Mouse (Mus musculus) testis, postnatal 14 days (tissue): ENCODE data around the gene St14.
"Not testable (repeated sequence)": the region's sequence is repeated elsewhere in the genome, so short reads cannot be mapped to it uniquely, and the experiment has no call there.

Source experiments
- DNase-seq: peaks from one replicate; pipeline ENCODE4 v3.0.0; 2021; ENCODE audit warnings: low spot score

Gene St14

GRCm38 (mm10) chr9:31131205-31131968 lies at the start of gene St14:
Gene St14 (minus strand): TSS chr9:31131853.
- DNase-seq: peak; percentile 34

- DNase-seq: no peak
Observed at GRCm38 (mm10) chr9:31177692-31178091, 46.0 kb upstream of the St14 start.

GRCm38 (mm10) chr9:31176379-31177130 lies 44.9 kb upstream of the St14 start:
- DNase-seq: peak; percentile 64

GRCm38 (mm10) chr9:31175978-31176377 lies 44.3 kb upstream of the St14 start:
- DNase-seq: no peak

GRCm38 (mm10) chr9:31175346-31175745 lies 43.7 kb upstream of the St14 start:
- DNase-seq: no peak

- DNase-seq: no peak
Observed at GRCm38 (mm10) chr9:31168356-31169093, 36.9 kb upstream of the St14 start.

GRCm38 (mm10) chr9:31167305-31167704 lies 35.7 kb upstream of the St14 start:
- DNase-seq: no peak

GRCm38 (mm10) chr9:31165505-31165904 lies 33.9 kb upstream of the St14 start:
- not testable (repeated sequence) for DNase-seq

GRCm38 (mm10) chr9:31163327-31163726 lies 31.7 kb upstream of the St14 start:
- DNase-seq: no peak

- no peak for DNase-seq
Observed at GRCm38 (mm10) chr9:31162911-31163310, 31.3 kb upstream of the St14 start.

- DNase-seq: no peak
Observed at GRCm38 (mm10) chr9:31159910-31160309, 28.3 kb upstream of the St14 start.

GRCm38 (mm10) chr9:31156594-31156993 lies 24.9 kb upstream of the St14 start:
- no peak for DNase-seq

- DNase-seq: no peak
Observed at GRCm38 (mm10) chr9:31151050-31151449, 19.4 kb upstream of the St14 start.

GRCm38 (mm10) chr9:31148135-31148534 lies 16.5 kb upstream of the St14 start:
- DNase-seq: no peak

- no peak for DNase-seq
Observed at GRCm38 (mm10) chr9:31145272-31145925, 13.7 kb upstream of the St14 start.

GRCm38 (mm10) chr9:31142924-31143323 lies 11.3 kb upstream of the St14 start:
- DNase-seq: no peak

GRCm38 (mm10) chr9:31133131-31133530 lies 1.5 kb upstream of the St14 start:
- no peak for DNase-seq

GRCm38 (mm10) chr9:31130357-31131204 lies 1.1 kb downstream of the St14 start:
- no peak for DNase-seq

GRCm38 (mm10) chr9:31129956-31130355 lies 1.7 kb downstream of the St14 start:
- DNase-seq: no peak

- no peak for DNase-seq
Observed at GRCm38 (mm10) chr9:31127876-31128465, 3.7 kb downstream of the St14 start.

GRCm38 (mm10) chr9:31126079-31126478 lies 5.6 kb downstream of the St14 start:
- DNase-seq: no peak
